Mouse (Mus musculus): ENCODE measurements around the gene Cox4i1. TPM values are rescaled to one million over a fixed set of nuclear protein-coding genes. Genes with fewer than 3 reads are reported as not detected.

The Cox4i1 gene
- polyA plus RNA-seq, 1 experiment, result 424 TPM

DNA sequence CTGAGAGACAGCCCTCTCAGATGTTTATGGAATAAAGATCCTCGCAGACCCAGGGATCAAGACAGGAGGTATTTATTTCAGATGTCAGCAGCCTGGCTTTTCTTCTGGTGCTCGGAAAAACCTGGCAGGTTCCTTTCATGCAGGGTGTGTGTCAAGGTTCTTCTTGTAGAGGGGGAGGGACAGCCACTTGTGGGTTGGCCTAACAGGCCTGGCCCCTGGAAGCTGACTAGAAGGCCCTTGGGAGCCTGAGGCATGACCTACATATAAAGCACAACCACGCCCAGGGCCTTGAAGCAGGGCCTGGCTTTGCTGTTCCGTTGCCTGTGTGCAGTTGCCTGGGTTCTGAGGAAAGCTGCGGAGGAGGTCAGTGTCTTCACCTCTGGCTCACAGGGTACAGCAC, 17.1 kb downstream of the Cox4i1 start:
- WGBS, result 73% methylated on average over 5 of the region's 5 CpGs
- no peaks in the 10 kb centered on the region for H3K4me1 ChIP-seq (ENCODE audit: control insufficient read depth, insufficient read depth, low read length)
- no peak overlapping the region for H3K27ac ChIP-seq (ENCODE audit: insufficient read depth, low read depth, low read length)
- no peak overlapping the region for H3K4me3 ChIP-seq (ENCODE audit: insufficient read depth, low read depth, low read length)
- TF ChIP-seq CTCF (IDR thresholded peaks at IDR 0.05; ENCODE audit: insufficient read depth, low read depth, low read length), result no peak
- no peak for TF ChIP-seq POLR2A (IDR thresholded peaks at IDR 0.05; ENCODE audit: insufficient read depth, low read depth, low read length)

DNA sequence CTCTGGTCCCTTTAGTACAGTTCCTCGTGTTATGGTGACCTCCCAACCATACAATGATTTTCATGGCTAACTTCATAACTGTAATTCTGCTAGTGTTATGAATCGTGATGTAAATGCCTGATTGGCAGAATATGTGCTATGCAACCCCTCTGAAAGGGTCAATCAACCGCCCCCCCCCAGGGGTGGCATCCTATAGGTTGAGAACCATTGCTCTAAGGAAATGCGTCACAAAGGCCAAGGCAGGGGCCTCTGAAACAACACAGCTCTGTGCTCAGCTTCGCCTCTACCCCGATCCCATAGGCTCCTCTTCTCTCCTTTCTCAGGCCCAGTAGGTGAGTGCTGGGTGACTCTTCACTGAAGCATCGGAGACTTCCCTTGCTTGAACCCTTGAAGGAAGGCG, 17.6 kb downstream of the Cox4i1 start:
- TF ChIP-seq CTCF (IDR thresholded peaks at IDR 0.05; ENCODE audit: insufficient read depth, low read depth, low read length) (no peak), POLR2A (IDR thresholded peaks at IDR 0.05; ENCODE audit: insufficient read depth, low read depth, low read length) (no peak)
- no peak overlapping the region for H3K4me3 ChIP-seq (ENCODE audit: insufficient read depth, low read depth, low read length)
- H3K4me1 ChIP-seq (ENCODE audit: control insufficient read depth, insufficient read depth, low read length), result no peaks in the 10 kb centered on the region
- 84% methylated on average over 8 of the region's 8 CpGs for WGBS
- H3K27ac ChIP-seq (ENCODE audit: insufficient read depth, low read depth, low read length), result no peak overlapping the region

GRCm38 (mm10) chr8:120686051-120686450, 18.0 kb downstream of the Cox4i1 start:
- H3K27ac ChIP-seq (ENCODE audit: insufficient read depth, low read depth, low read length), result no peak overlapping the region
- WGBS, result 79% methylated on average over 13 of the region's 13 CpGs
- no peaks in the 10 kb centered on the region for H3K4me1 ChIP-seq (ENCODE audit: control insufficient read depth, insufficient read depth, low read length)
- no peak for TF ChIP-seq POLR2A (IDR thresholded peaks at IDR 0.05; ENCODE audit: insufficient read depth, low read depth, low read length)
- no peak for TF ChIP-seq CTCF (IDR thresholded peaks at IDR 0.05; ENCODE audit: insufficient read depth, low read depth, low read length)
- H3K4me3 ChIP-seq (ENCODE audit: insufficient read depth, low read depth, low read length), result no peak overlapping the region

DNA sequence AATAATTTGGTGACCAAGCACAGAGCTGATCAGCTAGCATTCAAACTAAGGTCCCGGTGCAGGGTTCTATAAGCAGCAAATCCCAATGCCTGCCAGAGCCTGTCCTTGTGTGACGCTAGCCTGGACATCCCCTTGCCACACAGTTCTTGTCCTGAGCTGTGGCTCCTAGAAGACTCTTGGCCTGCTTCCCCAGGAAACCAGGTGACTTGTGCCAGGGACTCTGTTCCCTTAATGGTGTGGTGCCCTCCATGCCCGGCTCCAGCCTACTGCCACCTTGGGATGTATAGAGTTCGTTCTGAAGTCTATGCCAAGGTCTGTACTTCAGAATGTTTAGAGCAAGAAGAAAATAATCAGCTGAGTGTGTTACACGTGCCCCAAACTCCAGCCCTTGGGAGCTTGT, 18.6 kb downstream of the Cox4i1 start:
- H3K4me1 ChIP-seq (ENCODE audit: control insufficient read depth, insufficient read depth, low read length), result no peaks in the 10 kb centered on the region
- 88% methylated on average over 5 of the region's 5 CpGs for WGBS
- H3K27ac ChIP-seq (ENCODE audit: insufficient read depth, low read depth, low read length), result no peak overlapping the region
- no peak overlapping the region for H3K4me3 ChIP-seq (ENCODE audit: insufficient read depth, low read depth, low read length)
- TF ChIP-seq CTCF (IDR thresholded peaks at IDR 0.05; ENCODE audit: insufficient read depth, low read depth, low read length) (no peak), POLR2A (IDR thresholded peaks at IDR 0.05; ENCODE audit: insufficient read depth, low read depth, low read length) (no peak)

DNA sequence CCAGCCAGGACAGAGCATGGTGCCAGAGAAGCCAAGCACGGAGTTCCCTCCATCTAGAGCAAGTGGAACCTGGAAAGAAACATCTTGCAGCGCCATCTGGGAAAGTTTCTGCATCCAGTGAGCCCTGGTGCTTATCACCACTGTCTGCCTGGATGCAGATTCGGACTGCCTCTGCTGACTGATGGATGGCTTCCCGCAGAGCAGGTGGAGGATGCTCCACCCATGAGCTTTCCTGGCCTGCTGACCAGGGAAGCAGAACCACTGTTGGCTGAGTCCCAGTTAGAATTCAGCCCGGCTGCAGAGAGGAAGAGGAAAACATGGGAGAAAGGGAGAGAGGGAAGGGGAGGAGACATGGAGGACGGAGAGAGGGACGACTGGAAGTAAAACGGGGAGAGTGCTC, 19.8 kb downstream of the Cox4i1 start:
- no peaks in the 10 kb centered on the region for H3K4me1 ChIP-seq (ENCODE audit: control insufficient read depth, insufficient read depth, low read length)
- no peak overlapping the region for H3K27ac ChIP-seq (ENCODE audit: insufficient read depth, low read depth, low read length)
- no peak overlapping the region for H3K4me3 ChIP-seq (ENCODE audit: insufficient read depth, low read depth, low read length)
- TF ChIP-seq CTCF (IDR thresholded peaks at IDR 0.05; ENCODE audit: insufficient read depth, low read depth, low read length) (no peak), POLR2A (IDR thresholded peaks at IDR 0.05; ENCODE audit: insufficient read depth, low read depth, low read length) (no peak)
- WGBS, result 79% methylated on average over 8 of the region's 8 CpGs

- H3K4me3 ChIP-seq (ENCODE audit: insufficient read depth, low read depth, low read length), result no peak overlapping the region
- TF ChIP-seq CTCF (IDR thresholded peaks at IDR 0.05; ENCODE audit: insufficient read depth, low read depth, low read length) (no peak), POLR2A (IDR thresholded peaks at IDR 0.05; ENCODE audit: insufficient read depth, low read depth, low read length) (no peak)
- no peaks in the 10 kb centered on the region for H3K4me1 ChIP-seq (ENCODE audit: control insufficient read depth, insufficient read depth, low read length)
- H3K27ac ChIP-seq (ENCODE audit: insufficient read depth, low read depth, low read length), result no peak overlapping the region
- 90% methylated on average over 7 of the region's 7 CpGs for whole genome bisulfite sequencing
Measured at GRCm38 (mm10) chr8:120688511-120688910, 20.5 kb downstream of the Cox4i1 start.

- WGBS, result 85% methylated on average over 4 of the region's 4 CpGs
Measured at GRCm38 (mm10) chr8:120692934-120693333, 24.9 kb downstream of the Cox4i1 start.

DNA sequence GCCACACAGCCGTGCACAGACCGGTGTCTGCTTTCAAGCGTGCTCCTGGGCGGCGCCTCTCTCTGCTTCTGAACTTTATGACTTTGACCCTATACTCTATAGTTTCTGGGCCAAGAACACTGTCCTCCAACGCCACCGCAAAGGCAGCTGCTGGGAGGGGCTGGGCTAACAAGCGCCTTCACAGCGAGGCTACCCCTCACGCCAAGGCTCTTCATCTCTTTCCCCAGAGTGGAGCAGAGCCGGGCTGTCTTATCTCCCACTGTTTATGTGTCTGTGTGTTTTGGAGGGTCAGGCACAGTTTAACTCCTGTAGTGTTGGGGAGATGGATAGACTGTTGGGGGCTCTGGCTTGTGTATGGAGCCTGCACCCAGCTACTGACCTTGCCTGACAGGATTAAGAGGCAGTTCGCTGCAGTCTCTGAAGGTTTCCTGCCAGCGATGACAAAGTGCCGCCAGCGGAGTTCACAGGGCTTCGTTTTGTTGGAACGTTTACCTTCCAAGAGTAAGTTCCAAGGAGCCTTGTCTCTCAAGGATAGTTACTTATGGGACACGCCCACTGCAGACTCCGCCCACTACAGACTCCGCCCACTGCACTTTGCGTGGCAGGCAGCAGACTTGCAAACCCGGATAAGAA, 26.0 kb downstream of the Cox4i1 start:
- no peak for TF ChIP-seq CTCF (IDR thresholded peaks at IDR 0.05; ENCODE audit: insufficient read depth, low read depth, low read length)
- TF ChIP-seq POLR2A (IDR thresholded peaks at IDR 0.05; ENCODE audit: insufficient read depth, low read depth, low read length), result no peak
- Histone ChIP-seq H3K4me3 (ENCODE audit: insufficient read depth, low read depth, low read length) (no peak overlapping the region), H3K27ac (ENCODE audit: insufficient read depth, low read depth, low read length) (no peak overlapping the region), H3K4me1 (ENCODE audit: control insufficient read depth, insufficient read depth, low read length) (peaks cover 7% of the 10 kb centered on the region; the same call in 1 of the 2 replicates)
- 57% methylated on average over 22 of the region's 22 CpGs for WGBS

More at GRCm38 (mm10) chr8:120692934-120693333, 24.9 kb downstream of the Cox4i1 start:
- no peak for TF ChIP-seq CTCF (IDR thresholded peaks at IDR 0.05; ENCODE audit: insufficient read depth, low read depth, low read length)
- TF ChIP-seq POLR2A (IDR thresholded peaks at IDR 0.05; ENCODE audit: insufficient read depth, low read depth, low read length), result no peak
- Histone ChIP-seq H3K4me1 (ENCODE audit: control insufficient read depth, insufficient read depth, low read length) (peaks cover 7% of the 10 kb centered on the region; the same call in 1 of the 2 replicates), H3K27ac (ENCODE audit: insufficient read depth, low read depth, low read length) (no peak overlapping the region), H3K4me3 (ENCODE audit: insufficient read depth, low read depth, low read length) (no peak overlapping the region)

DNA sequence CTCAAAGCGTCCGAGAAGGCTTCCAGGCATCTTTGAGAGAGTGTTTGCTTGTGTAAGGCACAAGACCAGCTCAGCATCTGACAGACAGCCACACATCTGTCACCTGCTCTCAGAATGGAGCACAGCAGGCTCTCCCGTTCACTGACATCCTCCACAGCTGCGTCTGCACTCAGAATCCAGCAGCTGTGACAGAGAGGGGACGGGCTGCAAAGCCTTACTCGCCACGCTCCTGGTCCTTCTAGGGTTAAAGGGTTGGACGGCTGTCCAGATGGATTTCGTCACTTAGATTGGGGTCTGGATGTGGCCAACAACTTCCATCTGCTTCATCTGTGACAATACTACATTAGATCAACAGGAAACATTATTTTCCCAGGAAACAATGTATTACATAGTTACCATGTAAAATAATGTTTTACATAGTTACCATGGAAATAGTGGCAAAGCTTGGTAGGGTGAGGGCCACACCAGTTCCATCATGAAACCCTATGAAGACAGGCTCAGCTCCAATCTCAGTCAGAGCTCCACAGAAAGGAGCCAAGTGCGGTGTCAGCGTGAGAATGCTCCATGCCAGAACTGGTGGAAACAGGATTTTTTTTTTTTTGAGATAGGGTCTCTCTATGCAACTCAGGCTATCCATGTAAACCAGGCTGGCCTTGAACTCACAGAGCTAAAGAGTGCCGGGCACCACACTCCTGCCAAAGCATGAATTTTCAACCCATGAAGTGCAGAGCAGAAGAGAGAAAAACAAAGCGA, 28.6 kb downstream of the Cox4i1 start:
- H3K4me3 ChIP-seq (ENCODE audit: insufficient read depth, low read depth, low read length), result no peak overlapping the region
- no peak overlapping the region for H3K27ac ChIP-seq (ENCODE audit: insufficient read depth, low read depth, low read length)
- 47% methylated on average over 13 of the region's 13 CpGs for WGBS
- peaks cover 10% of the 10 kb centered on the region for H3K4me1 ChIP-seq (ENCODE audit: control insufficient read depth, insufficient read depth, low read length)
- TF ChIP-seq CTCF (IDR thresholded peaks at IDR 0.05; ENCODE audit: insufficient read depth, low read depth, low read length) (no peak), POLR2A (IDR thresholded peaks at IDR 0.05; ENCODE audit: insufficient read depth, low read depth, low read length) (no peak)

All from olfactory bulb, adult 2 months (tissue).